Mouse (Mus musculus): ENCODE data around the gene Uckl1. TPM values are rescaled to one million over a fixed set of nuclear protein-coding genes. Genes with fewer than 3 reads are reported as not detected.

Uckl1 gene
- polyA plus RNA-seq, 1 experiment from 2014 or later: 22.8 TPM

DNA sequence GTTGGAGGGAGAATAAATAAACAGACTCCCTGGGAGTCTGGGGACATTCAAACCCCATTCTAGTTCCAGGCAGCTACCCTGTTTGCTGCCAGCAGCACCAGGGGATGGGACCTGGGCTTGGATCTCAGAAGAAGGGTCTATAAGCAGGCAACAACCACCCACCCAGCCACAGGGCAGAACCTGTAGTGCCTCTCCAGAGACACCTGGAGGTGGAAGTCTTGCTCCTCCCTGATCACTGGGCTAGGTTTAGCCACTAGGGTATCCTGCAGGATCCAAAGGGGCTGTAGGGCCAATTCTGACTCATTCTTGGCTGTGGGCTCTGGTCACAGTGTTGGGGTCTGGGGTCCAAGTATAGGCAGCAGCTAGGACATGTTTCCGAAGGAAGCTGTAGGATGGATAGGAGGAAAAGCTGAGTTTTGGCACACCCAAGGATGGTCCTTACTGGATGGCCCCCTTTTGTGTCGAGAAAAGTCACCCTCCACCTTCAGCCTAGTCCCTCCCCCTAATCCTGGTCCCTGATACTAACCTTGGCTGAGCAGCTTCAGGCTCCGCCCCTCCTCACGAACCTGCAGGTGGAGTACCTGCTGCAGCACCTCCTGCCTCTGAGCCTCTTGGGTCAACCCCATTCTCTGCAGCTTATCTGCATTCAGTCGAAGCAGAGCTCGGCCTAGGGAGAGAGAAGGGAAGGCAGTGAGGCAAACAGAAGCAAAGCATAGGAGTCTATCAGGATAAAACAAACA lies 11.7 kb upstream of the Uckl1 start:
- H3K9me3 ChIP-seq (ENCODE audit: low read length): no peaks in the 10 kb centered on the region
- TF ChIP-seq CTCF (IDR thresholded peaks at IDR 0.05; ENCODE audit: low read depth) (no peak), EP300 (IDR thresholded peaks at IDR 0.05; ENCODE audit: low read depth) (no peak)
- no peaks in the 10 kb centered on the region for H3K27me3 ChIP-seq (ENCODE audit: insufficient read depth, low read length)
- no peaks in the 10 kb centered on the region for H3K36me3 ChIP-seq (replicated peaks; ENCODE audit: insufficient read depth, low read length)
- H3K4me1 ChIP-seq (ENCODE audit: insufficient read depth): peaks cover 17% of the 10 kb centered on the region
- H3K9ac ChIP-seq (replicated peaks): no peak overlapping the region
- H3K4me3 ChIP-seq (ENCODE audit: low read depth, low read length): no peak overlapping the region
- 60% methylated on average over 6 of the region's 6 CpGs for WGBS (ENCODE audit: insufficient replicate concordance)
- H3K27ac ChIP-seq (ENCODE audit: low read depth): no peak overlapping the region
- DNase-seq: no peak
- H3K4me2 ChIP-seq (ENCODE audit: low read depth, low read length): no peak overlapping the region
- ATAC-seq: no peak

DNA sequence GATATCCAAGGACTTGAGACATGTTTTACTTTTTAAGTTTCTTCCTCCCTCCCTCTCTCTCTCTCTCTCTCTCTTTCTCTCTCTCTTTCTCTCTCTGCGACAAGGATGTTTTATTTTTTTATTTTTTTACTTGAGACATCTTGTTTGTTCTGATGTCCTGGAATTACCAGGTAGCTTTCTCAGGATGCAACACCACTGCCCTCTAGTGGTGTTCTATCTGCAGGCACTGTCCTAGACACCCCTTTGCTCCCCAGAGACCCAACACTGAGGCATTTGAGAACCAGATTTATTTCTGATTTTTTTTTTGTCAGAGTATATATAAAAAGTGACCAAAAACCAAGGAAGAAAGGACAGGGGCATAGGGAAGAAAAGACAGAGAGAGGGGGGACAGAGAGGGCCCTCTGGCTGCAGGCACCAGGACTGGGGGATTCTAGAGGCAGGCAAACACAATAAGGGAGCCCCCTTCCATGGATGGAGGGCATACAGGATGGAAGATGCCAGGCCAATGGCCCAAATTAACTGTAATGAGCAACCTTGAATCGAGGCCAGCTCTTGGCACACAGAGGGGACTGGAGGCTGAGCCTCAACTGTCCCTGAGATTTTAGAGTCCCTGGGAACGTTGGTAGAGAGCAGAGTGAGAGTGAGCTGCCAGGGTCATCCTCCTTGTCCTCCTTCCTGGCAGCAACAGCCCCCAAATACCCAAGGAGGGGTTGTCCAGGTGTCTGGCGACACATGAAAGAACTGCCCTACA lies 10.4 kb upstream of the Uckl1 start:
- ATAC-seq: no peak
- WGBS (ENCODE audit: insufficient replicate concordance): 72% methylated on average over 4 of the region's 4 CpGs
- Histone ChIP-seq H3K4me1 (ENCODE audit: insufficient read depth) (peaks cover 20% of the 10 kb centered on the region), H3K9ac (replicated peaks) (no peak overlapping the region), H3K9me3 (ENCODE audit: low read length) (no peaks in the 10 kb centered on the region), H3K36me3 (replicated peaks; ENCODE audit: insufficient read depth, low read length) (0 out of 2 replicates have a peak, but pooled peaks cover 2% of the 10 kb centered on the region), H3K27ac (ENCODE audit: low read depth) (no peak overlapping the region), H3K4me2 (ENCODE audit: low read depth, low read length) (no peak overlapping the region), H3K27me3 (ENCODE audit: insufficient read depth, low read length) (no peaks in the 10 kb centered on the region), H3K4me3 (ENCODE audit: low read depth, low read length) (no peak overlapping the region)
- no peak for TF ChIP-seq EP300 (IDR thresholded peaks at IDR 0.05; ENCODE audit: low read depth)
- TF ChIP-seq CTCF (IDR thresholded peaks at IDR 0.05; ENCODE audit: low read depth): peak; percentile 79
- DNase-seq: peak; percentile 46

DNA sequence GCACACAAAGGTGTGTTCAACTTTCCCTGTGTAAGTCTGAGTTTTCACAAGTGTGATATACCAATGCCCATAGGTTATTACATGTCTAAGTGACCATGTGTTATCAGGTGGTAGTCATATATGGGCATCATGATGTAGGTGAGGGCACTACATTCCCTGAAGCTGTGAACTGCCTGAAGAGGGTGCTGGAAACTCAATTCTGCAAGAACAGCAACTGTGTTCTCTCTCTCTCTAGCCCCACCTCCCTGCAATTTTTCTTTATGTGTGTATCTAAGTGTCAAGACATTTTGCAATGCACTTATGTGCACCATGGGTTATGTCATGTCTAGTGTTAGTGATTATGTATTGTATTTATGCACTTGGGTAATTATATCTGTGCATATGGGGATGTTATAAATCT lies 9.2 kb upstream of the Uckl1 start:
- peaks cover 7% of the 10 kb centered on the region; the same call in 1 of the 2 replicates for H3K36me3 ChIP-seq (replicated peaks; ENCODE audit: insufficient read depth, low read length)
- peaks cover 17% of the 10 kb centered on the region for H3K4me1 ChIP-seq (ENCODE audit: insufficient read depth)
- no peak overlapping the region for H3K4me3 ChIP-seq (ENCODE audit: low read depth, low read length)

DNA sequence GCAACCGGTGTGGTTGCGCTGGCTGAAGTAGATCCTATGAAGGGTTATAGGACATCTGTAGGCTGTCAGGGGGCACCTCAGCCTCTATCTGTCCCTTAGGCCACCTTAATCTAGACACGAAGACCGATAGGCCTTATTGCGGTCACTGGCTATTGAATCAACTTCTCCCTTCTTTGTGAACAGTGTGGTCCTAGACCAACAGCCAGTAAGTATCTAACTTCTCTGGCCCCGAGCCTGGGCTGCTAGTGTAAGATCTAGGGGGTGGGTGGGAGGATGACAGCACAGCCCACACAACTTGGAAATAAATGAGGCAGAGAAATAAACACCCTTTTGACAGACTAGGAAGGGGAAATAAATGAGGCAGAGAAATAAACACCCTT lies 8.3 kb upstream of the Uckl1 start:
- Histone ChIP-seq H3K4me2 (ENCODE audit: low read depth, low read length) (peak overlapping the region; percentile 97), H3K4me1 (ENCODE audit: insufficient read depth) (peaks cover 10% of the 10 kb centered on the region), H3K4me3 (ENCODE audit: low read depth, low read length) (peak overlapping the region; percentile 90), H3K9ac (replicated peaks) (peak overlapping the region; percentile 94), H3K9me3 (ENCODE audit: low read length) (no peaks in the 10 kb centered on the region), H3K36me3 (replicated peaks; ENCODE audit: insufficient read depth, low read length) (peaks cover 13% of the 10 kb centered on the region), H3K27ac (ENCODE audit: low read depth) (peak overlapping the region; percentile 90), H3K27me3 (ENCODE audit: insufficient read depth, low read length) (no peaks in the 10 kb centered on the region)
- TF ChIP-seq CTCF (IDR thresholded peaks at IDR 0.05; ENCODE audit: low read depth): no peak
- no peak for TF ChIP-seq EP300 (IDR thresholded peaks at IDR 0.05; ENCODE audit: low read depth)
- WGBS (ENCODE audit: insufficient replicate concordance): 3% methylated on average over 6 of the region's 6 CpGs
- peak; percentile 37 for ATAC-seq
- no peak for DNase-seq

More for the DNA sequence above, 9.2 kb upstream of the Uckl1 start:
- ATAC-seq: no peak
- no peak for DNase-seq
- H3K27ac ChIP-seq (ENCODE audit: low read depth): no peak overlapping the region
- no peaks in the 10 kb centered on the region for H3K9me3 ChIP-seq (ENCODE audit: low read length)
- no peak overlapping the region for H3K9ac ChIP-seq (replicated peaks)
- H3K27me3 ChIP-seq (ENCODE audit: insufficient read depth, low read length): no peaks in the 10 kb centered on the region
- H3K4me2 ChIP-seq (ENCODE audit: low read depth, low read length): no peak overlapping the region
- no peak for TF ChIP-seq EP300 (IDR thresholded peaks at IDR 0.05; ENCODE audit: low read depth)
- TF ChIP-seq CTCF (IDR thresholded peaks at IDR 0.05; ENCODE audit: low read depth): 0 out of 2 replicates have a peak, but pooled peaks have one; percentile 18

DNA sequence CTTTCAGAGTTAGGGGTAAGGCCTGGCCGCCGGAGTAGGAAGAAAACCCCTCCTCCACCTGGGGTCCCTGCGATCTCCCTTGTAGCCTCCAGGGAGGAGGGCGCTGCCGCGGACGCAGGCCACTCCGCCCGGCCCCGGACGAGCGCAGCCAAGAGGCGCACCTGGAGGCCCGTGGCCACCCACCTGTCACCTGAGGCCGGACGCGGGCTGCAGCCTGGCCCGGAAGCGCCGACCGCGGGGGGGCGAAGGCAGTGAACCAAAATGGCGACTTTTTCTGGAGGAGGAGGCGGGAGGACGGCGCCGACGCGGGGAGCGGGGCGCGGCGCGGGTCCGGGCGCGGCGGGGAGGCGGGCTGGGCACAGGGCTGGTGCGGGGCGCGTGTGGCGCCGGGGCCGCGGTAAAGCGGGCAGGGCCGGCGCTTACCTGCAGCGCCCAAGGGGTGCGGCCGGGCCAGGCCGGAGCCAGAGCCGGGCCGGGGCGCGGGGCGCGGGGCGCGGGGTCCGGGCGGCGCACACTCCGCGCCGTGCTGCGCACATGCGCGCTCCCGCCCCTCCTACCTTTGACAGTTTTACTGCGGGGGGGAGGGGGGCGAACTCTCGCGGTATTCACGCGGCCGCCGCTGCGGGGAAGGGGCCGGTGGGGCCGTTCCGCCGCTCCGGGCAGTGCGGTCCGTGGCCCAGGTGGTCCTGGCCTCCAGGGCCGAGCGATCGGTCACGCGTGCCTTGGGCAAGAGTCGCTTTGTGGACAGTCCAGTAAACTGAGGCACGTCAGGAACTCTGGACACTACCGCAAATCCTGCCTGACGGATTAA lies 7.7 kb upstream of the Uckl1 start, which contains the start of gene Zfp512b:
TSS of gene Zfp512b (minus strand) at position 573 of the 811 bp plus-strand sequence.
- Histone ChIP-seq H3K4me3 (ENCODE audit: low read depth, low read length) (peak within 1 kb of the TSS; percentile 90), H3K9me3 (ENCODE audit: low read length) (no peaks in the 10 kb centered on the region), H3K27me3 (ENCODE audit: insufficient read depth, low read length) (no peaks in the 10 kb centered on the region), H3K4me1 (ENCODE audit: insufficient read depth) (peaks cover 10% of the 10 kb centered on the region), H3K9ac (replicated peaks) (peak within 1 kb of the TSS; percentile 94), H3K27ac (ENCODE audit: low read depth) (peak within 1 kb of the TSS; percentile 90), H3K4me2 (ENCODE audit: low read depth, low read length) (peak within 1 kb of the TSS; percentile 97), H3K36me3 (replicated peaks; ENCODE audit: insufficient read depth, low read length) (peaks cover 18% of the 10 kb centered on the region)
- peak; percentile 78 for DNase-seq
- 0 out of 2 replicates have a peak, but pooled peaks have one; percentile 8 for TF ChIP-seq CTCF (IDR thresholded peaks at IDR 0.05; ENCODE audit: low read depth)
- TF ChIP-seq EP300 (IDR thresholded peaks at IDR 0.05; ENCODE audit: low read depth): no peak
- under 1% methylated on average over 68 of the region's 97 CpGs for WGBS (ENCODE audit: insufficient replicate concordance)
- peak; percentile 84 for ATAC-seq

Data from liver, postnatal 0 days (tissue).